Mouse (Mus musculus) liver, postnatal 0 days (tissue): ENCODE measurements at regions not wholly inside any gene's neighbourhood (a gene's known extent, or its start where the extent isn't known, plus 50 kb on each side); places are given as distances from the start of the nearest gene placed in this dataset.

Source experiments
- CTCF ChIP-seq: sonication (generic); IDR thresholded peaks from 2 replicates; pipeline ENCODE4 v1.5.1; 2016; ENCODE audit warnings: antibody characterized with exemption, low read depth
- EP300 ChIP-seq: IDR thresholded peaks from 2 replicates; pipeline ENCODE4 v1.6.1; 2016; ENCODE audit warnings: antibody characterized with exemption, low read depth, mild to moderate bottlenecking

DNA sequence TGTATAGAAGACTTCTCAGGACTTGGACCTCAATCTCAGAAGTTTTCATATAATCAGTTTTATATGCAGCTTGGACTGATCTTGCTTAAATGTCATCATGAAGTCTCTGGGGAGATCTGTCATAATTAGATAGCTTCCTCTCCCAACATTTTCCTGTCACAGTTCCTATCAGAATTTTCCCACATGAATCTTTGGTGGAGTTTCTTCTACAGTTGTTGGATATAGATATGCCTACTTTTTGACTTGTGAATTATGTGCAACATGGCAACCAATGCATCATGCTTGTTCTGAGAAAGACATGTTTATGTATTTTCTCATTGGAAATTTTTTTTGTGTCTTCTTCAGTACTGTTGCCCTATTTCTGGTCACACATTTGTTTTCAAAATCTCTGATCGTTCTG is 183.5 kb downstream of the Hira start:
- TF ChIP-seq EP300 (no peak), CTCF (no peak)
